Mouse (Mus musculus): ENCODE measurements around the gene Olfr963. TPM values are rescaled to one million over a fixed set of nuclear protein-coding genes. Genes with fewer than 3 reads are reported as not detected.
"Not testable (repeated sequence)": the region's sequence is repeated elsewhere in the genome, so short reads cannot be mapped to it uniquely, and the experiment has no call there.

Olfr963 gene
- total RNA-seq, 1 experiment, result not detected

DNA sequence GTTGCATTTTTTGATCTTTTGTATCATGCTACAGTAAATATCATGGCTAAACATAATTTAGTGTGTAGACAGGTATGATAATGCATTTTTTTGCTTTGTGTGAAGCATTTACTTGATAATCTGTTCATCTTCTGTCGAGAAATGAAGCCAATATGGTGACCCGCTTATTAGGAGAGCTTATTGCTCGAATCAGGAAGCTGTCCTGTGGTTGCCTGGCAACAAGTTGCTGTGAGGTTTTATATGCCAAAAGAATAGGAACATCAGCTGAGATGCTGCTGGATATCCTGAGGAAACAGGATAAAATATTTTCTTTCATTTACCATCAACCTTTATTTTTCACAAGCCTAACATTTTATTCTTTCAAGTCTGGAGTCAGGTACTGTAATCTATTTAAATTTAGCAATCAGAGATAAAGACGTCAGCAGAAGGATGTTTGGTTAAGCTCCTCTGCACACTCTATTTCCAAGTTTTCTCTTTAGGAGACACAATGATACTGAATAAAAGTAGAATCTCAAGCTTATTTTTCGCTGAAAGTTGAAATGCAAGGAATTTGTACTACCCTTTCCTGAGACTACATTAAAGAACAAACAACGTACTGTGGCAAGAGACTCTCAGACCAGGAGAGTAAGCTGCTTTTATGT, 12.1 kb upstream of the Olfr963 start:
- in situ Hi-C loops (cut with MboI; ENCODE audit: low sequenced_read_pairs in 2 of 2, unreplicated experiment in 2 of 2), result no loop called here
- no peak overlapping the region for H3K4me3 ChIP-seq (ENCODE audit: insufficient read depth in 1 of 2, low read depth in 1 of 2, low read length in 2 of 2, poor library complexity in 1 of 2, severe bottlenecking in 1 of 2)

DNA sequence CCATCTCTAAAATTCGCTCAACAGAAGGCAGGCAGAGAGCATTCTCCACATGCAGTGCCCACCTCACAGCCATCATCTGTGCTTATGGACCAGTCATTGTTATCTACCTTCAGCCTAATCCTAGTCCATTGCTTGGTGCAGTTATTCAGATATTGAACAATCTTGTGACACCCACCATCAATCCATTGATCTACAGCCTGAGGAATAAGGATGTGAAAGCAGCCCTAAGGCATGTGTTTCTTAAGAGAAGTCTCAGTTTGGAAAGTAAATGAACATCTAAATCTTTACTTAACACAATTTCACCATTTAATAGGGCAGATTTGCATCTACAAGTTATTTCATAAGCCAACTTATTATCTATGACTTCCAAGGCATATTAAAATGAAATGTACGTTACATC, 2.7 kb downstream of the Olfr963 start:
- H3K4me3 ChIP-seq (ENCODE audit: insufficient read depth in 1 of 2, low read depth in 1 of 2, low read length in 2 of 2, poor library complexity in 1 of 2, severe bottlenecking in 1 of 2), result no peak overlapping the region
- H3K36me3 ChIP-seq (ENCODE audit: control insufficient read depth, insufficient read depth, low read length, poor library complexity, severe bottlenecking), result no peaks in the 10 kb centered on the region
- H3K9ac ChIP-seq (ENCODE audit: insufficient read depth, low read depth, low read length, poor library complexity, severe bottlenecking), result no peak overlapping the region
- TF ChIP-seq ZC3H11A (IDR thresholded peaks at IDR 0.05; ENCODE audit: borderline replicate concordance, low read depth, low read length) (no peak), ZNF384 (IDR thresholded peaks at IDR 0.05; ENCODE audit: low read depth, low read length) (no peak), CHD2 (IDR thresholded peaks at IDR 0.05; ENCODE audit: low read depth, low read length) (no peak)
- in situ Hi-C loops (cut with MboI; ENCODE audit: low sequenced_read_pairs in 2 of 2, unreplicated experiment in 2 of 2), result no loop called here
- no peaks in the 10 kb centered on the region for H3K9me3 ChIP-seq (ENCODE audit: control insufficient read depth, insufficient read depth, low read depth, low read length)
- no peaks in the 10 kb centered on the region for H3K4me1 ChIP-seq (ENCODE audit: control insufficient read depth in 2 of 2, insufficient read depth in 2 of 2, low read length in 2 of 2, poor library complexity in 1 of 2)
- DNase-seq (ENCODE audit: low read depth, low spot score), result no peak
- H3K27ac ChIP-seq (ENCODE audit: insufficient read depth, low read depth, low read length, poor library complexity, severe bottlenecking), result no peak overlapping the region

More for the DNA sequence above, 12.1 kb upstream of the Olfr963 start:
- DNase-seq (ENCODE audit: low read depth, low spot score), result no peak
- Histone ChIP-seq H3K27ac (ENCODE audit: insufficient read depth, low read depth, low read length, poor library complexity, severe bottlenecking) (no peak overlapping the region), H3K36me3 (ENCODE audit: control insufficient read depth, insufficient read depth, low read length, poor library complexity, severe bottlenecking) (no peaks in the 10 kb centered on the region), H3K9ac (ENCODE audit: insufficient read depth, low read depth, low read length, poor library complexity, severe bottlenecking) (no peak overlapping the region), H3K4me1 (ENCODE audit: control insufficient read depth in 2 of 2, insufficient read depth in 2 of 2, low read length in 2 of 2, poor library complexity in 1 of 2) (no peaks in the 10 kb centered on the region), H3K9me3 (ENCODE audit: control insufficient read depth, insufficient read depth, low read depth, low read length) (no peaks in the 10 kb centered on the region)
- TF ChIP-seq MAFK (IDR thresholded peaks at IDR 0.05; ENCODE audit: insufficient read depth, low read depth, low read length) (no peak), HCFC1 (IDR thresholded peaks at IDR 0.05; ENCODE audit: borderline replicate concordance, insufficient read depth, low read length) (no peak), ZNF384 (IDR thresholded peaks at IDR 0.05; ENCODE audit: low read depth, low read length) (no peak), ZC3H11A (IDR thresholded peaks at IDR 0.05; ENCODE audit: borderline replicate concordance, low read depth, low read length) (no peak), CHD2 (IDR thresholded peaks at IDR 0.05; ENCODE audit: low read depth, low read length) (no peak)

DNA sequence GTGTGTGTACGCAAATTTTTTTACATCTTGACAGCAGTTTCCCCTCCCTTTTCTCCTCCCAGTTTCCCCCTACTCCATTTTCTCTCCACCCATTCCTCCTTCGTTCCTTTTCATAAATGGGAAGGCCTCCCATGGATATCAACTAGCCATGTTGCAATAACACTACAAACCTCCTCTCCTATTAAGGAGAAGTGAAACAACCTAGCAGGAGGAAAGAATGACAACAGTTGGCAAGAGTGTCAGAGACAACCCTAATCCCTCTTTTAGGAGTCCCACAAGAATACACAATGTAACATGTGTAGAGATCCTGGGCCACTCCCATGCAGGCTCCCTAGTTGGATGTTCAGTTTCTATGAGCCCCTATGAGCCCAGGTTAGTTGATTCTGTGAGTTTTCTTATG, 7.8 kb downstream of the Olfr963 start:
- TF ChIP-seq ZC3H11A (IDR thresholded peaks at IDR 0.05; ENCODE audit: borderline replicate concordance, low read depth, low read length) (no peak), MAFK (IDR thresholded peaks at IDR 0.05; ENCODE audit: insufficient read depth, low read depth, low read length) (no peak), ZNF384 (IDR thresholded peaks at IDR 0.05; ENCODE audit: low read depth, low read length) (no peak), CHD2 (IDR thresholded peaks at IDR 0.05; ENCODE audit: low read depth, low read length) (no peak), HCFC1 (IDR thresholded peaks at IDR 0.05; ENCODE audit: borderline replicate concordance, insufficient read depth, low read length) (no peak)
- in situ Hi-C loops (cut with MboI; ENCODE audit: low sequenced_read_pairs in 2 of 2, unreplicated experiment in 2 of 2), result no loop called here
- Histone ChIP-seq H3K9me3 (ENCODE audit: control insufficient read depth, insufficient read depth, low read depth, low read length) (no peaks in the 10 kb centered on the region), H3K4me3 (ENCODE audit: insufficient read depth in 1 of 2, low read depth in 1 of 2, low read length in 2 of 2, poor library complexity in 1 of 2, severe bottlenecking in 1 of 2) (no peak overlapping the region), H3K4me1 (ENCODE audit: control insufficient read depth in 2 of 2, insufficient read depth in 2 of 2, low read length in 2 of 2, poor library complexity in 1 of 2) (no peaks in the 10 kb centered on the region), H3K36me3 (ENCODE audit: control insufficient read depth, insufficient read depth, low read length, poor library complexity, severe bottlenecking) (no peaks in the 10 kb centered on the region), H3K27ac (ENCODE audit: insufficient read depth, low read depth, low read length, poor library complexity, severe bottlenecking) (no peak overlapping the region), H3K9ac (ENCODE audit: insufficient read depth, low read depth, low read length, poor library complexity, severe bottlenecking) (no peak overlapping the region)
- no peak for DNase-seq (ENCODE audit: low read depth, low spot score)

DNA sequence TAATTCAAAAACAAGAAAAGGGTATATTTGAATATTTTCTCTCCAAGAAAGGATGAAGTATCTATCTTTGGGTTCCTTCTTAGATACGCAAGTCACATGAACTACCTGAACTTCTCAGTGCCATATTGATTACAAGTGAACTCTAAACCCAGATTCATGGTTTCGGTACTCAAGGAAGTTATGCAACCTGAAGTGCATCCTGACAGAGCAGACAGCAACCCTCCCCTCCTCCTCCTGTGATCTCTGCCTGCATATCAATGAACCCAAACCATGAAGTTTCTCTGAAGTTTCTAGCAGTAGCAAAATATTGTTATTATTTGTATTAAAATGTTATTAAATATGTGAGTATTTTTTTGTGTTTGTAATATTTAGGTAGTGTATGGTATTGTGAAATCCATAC, 11.6 kb downstream of the Olfr963 start:
- Histone ChIP-seq H3K9me3 (ENCODE audit: control insufficient read depth, insufficient read depth, low read depth, low read length) (no peaks in the 10 kb centered on the region), H3K36me3 (ENCODE audit: control insufficient read depth, insufficient read depth, low read length, poor library complexity, severe bottlenecking) (no peaks in the 10 kb centered on the region), H3K4me1 (ENCODE audit: control insufficient read depth in 2 of 2, insufficient read depth in 2 of 2, low read length in 2 of 2, poor library complexity in 1 of 2) (no peaks in the 10 kb centered on the region), H3K4me3 (ENCODE audit: insufficient read depth in 1 of 2, low read depth in 1 of 2, low read length in 2 of 2, poor library complexity in 1 of 2, severe bottlenecking in 1 of 2) (no peak overlapping the region), H3K27ac (ENCODE audit: insufficient read depth, low read depth, low read length, poor library complexity, severe bottlenecking) (no peak overlapping the region), H3K9ac (ENCODE audit: insufficient read depth, low read depth, low read length, poor library complexity, severe bottlenecking) (no peak overlapping the region)
- no peak for DNase-seq (ENCODE audit: low read depth, low spot score)
- TF ChIP-seq ZNF384 (IDR thresholded peaks at IDR 0.05; ENCODE audit: low read depth, low read length) (no peak), MAFK (IDR thresholded peaks at IDR 0.05; ENCODE audit: insufficient read depth, low read depth, low read length) (no peak), ZC3H11A (IDR thresholded peaks at IDR 0.05; ENCODE audit: borderline replicate concordance, low read depth, low read length) (no peak), CHD2 (IDR thresholded peaks at IDR 0.05; ENCODE audit: low read depth, low read length) (no peak), HCFC1 (IDR thresholded peaks at IDR 0.05; ENCODE audit: borderline replicate concordance, insufficient read depth, low read length) (no peak)
- in situ Hi-C loops (cut with MboI; ENCODE audit: low sequenced_read_pairs in 2 of 2, unreplicated experiment in 2 of 2), result no loop called here

DNA sequence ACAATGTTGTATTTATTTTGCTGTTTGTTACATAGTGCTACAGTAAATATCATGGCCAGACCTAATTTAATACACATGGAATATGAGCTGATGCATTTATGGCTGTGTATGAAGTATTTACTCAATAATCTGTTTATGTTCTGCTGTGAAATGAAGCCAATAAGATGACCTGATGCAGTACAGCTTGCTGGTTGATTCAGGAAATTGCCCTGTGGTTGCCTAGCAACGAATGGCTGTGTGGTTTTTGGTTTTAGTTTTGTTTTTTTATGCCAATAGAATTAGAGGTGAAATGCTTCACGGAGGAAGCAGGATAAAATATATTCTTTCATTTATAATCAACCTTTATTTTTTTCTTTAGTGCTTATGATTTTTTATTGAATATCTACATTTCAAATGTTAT, 12.3 kb downstream of the Olfr963 start:
- H3K9ac ChIP-seq (ENCODE audit: insufficient read depth, low read depth, low read length, poor library complexity, severe bottlenecking), result no peak overlapping the region
- no peak for DNase-seq (ENCODE audit: low read depth, low spot score)
- no peaks in the 10 kb centered on the region for H3K4me1 ChIP-seq (ENCODE audit: control insufficient read depth in 2 of 2, insufficient read depth in 2 of 2, low read length in 2 of 2, poor library complexity in 1 of 2)
- no peak overlapping the region for H3K4me3 ChIP-seq (ENCODE audit: insufficient read depth in 1 of 2, low read depth in 1 of 2, low read length in 2 of 2, poor library complexity in 1 of 2, severe bottlenecking in 1 of 2)
- in situ Hi-C loops (cut with MboI; ENCODE audit: low sequenced_read_pairs in 2 of 2, unreplicated experiment in 2 of 2), result no loop called here
- TF ChIP-seq ZNF384 (IDR thresholded peaks at IDR 0.05; ENCODE audit: low read depth, low read length), result no peak
- no peak for TF ChIP-seq HCFC1 (IDR thresholded peaks at IDR 0.05; ENCODE audit: borderline replicate concordance, insufficient read depth, low read length)
- TF ChIP-seq ZC3H11A (IDR thresholded peaks at IDR 0.05; ENCODE audit: borderline replicate concordance, low read depth, low read length), result no peak
- no peak for TF ChIP-seq CHD2 (IDR thresholded peaks at IDR 0.05; ENCODE audit: low read depth, low read length)
- no peak for TF ChIP-seq MAFK (IDR thresholded peaks at IDR 0.05; ENCODE audit: insufficient read depth, low read depth, low read length)
- H3K27ac ChIP-seq (ENCODE audit: insufficient read depth, low read depth, low read length, poor library complexity, severe bottlenecking), result no peak overlapping the region
- H3K9me3 ChIP-seq (ENCODE audit: control insufficient read depth, insufficient read depth, low read depth, low read length), result no peaks in the 10 kb centered on the region
- no peaks in the 10 kb centered on the region for H3K36me3 ChIP-seq (ENCODE audit: control insufficient read depth, insufficient read depth, low read length, poor library complexity, severe bottlenecking)

DNA sequence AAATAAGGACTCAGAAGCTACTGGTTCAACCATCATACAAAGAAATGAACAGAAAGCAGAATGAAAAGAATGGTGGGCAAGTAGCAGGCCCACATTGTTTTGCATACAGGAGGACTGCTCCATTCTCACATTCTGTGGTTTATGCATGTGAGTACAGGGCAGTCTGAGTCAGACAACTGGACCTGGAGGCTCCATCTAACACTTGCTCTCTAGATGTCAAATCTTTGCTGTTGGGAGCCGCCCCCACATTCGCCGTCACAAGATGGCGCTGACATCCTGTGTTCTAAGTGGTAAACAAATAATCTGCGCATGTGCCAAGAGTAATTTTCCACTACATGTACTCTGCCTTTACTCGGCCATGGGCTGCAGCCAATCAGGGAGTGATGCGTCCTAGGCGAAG, 34.1 kb downstream of the Olfr963 start:
- in situ Hi-C loops (cut with MboI; ENCODE audit: low sequenced_read_pairs in 2 of 2, unreplicated experiment in 2 of 2); H3K27ac ChIP-seq (ENCODE audit: insufficient read depth, low read depth, low read length, poor library complexity, severe bottlenecking); H3K4me1 ChIP-seq (ENCODE audit: control insufficient read depth in 2 of 2, insufficient read depth in 2 of 2, low read length in 2 of 2, poor library complexity in 1 of 2); H3K9ac ChIP-seq (ENCODE audit: insufficient read depth, low read depth, low read length, poor library complexity, severe bottlenecking); H3K4me3 ChIP-seq (ENCODE audit: insufficient read depth in 1 of 2, low read depth in 1 of 2, low read length in 2 of 2, poor library complexity in 1 of 2, severe bottlenecking in 1 of 2); DNase-seq (ENCODE audit: low read depth, low spot score); H3K9me3 ChIP-seq (ENCODE audit: control insufficient read depth, insufficient read depth, low read depth, low read length); H3K36me3 ChIP-seq (ENCODE audit: control insufficient read depth, insufficient read depth, low read length, poor library complexity, severe bottlenecking): not testable (repeated sequence)

Data from ES-E14 (cell line).